Mouse (Mus musculus) ovary, postnatal 14 days (tissue): Measurements from ENCODE around the gene Srsf5.

Experiments
- DNase-seq: peaks from one replicate; pipeline ENCODE4 v3.0.0; 2022; ENCODE audit warnings: low spot score

Gene Srsf5

GRCm38 (mm10) chr12:80997652-80998051 is 52.3 kb downstream of the Srsf5 start:
- no peak for DNase-seq

GRCm38 (mm10) chr12:80998528-80999221 is 53.4 kb downstream of the Srsf5 start:
- no peak for DNase-seq
